Mouse (Mus musculus) thymus, adult 2 months (tissue): ENCODE measurements around the gene Twf1.

ENCODE experiments used
- CTCF ChIP-seq: fragments of 200-500 bp; IDR thresholded peaks from 2 replicates; pipeline ENCODE4 v1.5.1; 2012; ENCODE audit warnings: mild to moderate bottlenecking, control low read depth, low read length, moderate library complexity, borderline replicate concordance; ENCODE audit not compliant: control insufficient read depth, poor library complexity, insufficient read depth; ENCODE audit errors: extremely low read depth
- POLR2A ChIP-seq: fragments of 200-500 bp; IDR thresholded peaks from 2 replicates; pipeline ENCODE4 v1.6.1; 2012; ENCODE audit warnings: mild to moderate bottlenecking, low read length, control low read depth, moderate library complexity; ENCODE audit not compliant: control insufficient read depth, poor library complexity, insufficient read depth; ENCODE audit errors: extremely low read depth

DNA sequence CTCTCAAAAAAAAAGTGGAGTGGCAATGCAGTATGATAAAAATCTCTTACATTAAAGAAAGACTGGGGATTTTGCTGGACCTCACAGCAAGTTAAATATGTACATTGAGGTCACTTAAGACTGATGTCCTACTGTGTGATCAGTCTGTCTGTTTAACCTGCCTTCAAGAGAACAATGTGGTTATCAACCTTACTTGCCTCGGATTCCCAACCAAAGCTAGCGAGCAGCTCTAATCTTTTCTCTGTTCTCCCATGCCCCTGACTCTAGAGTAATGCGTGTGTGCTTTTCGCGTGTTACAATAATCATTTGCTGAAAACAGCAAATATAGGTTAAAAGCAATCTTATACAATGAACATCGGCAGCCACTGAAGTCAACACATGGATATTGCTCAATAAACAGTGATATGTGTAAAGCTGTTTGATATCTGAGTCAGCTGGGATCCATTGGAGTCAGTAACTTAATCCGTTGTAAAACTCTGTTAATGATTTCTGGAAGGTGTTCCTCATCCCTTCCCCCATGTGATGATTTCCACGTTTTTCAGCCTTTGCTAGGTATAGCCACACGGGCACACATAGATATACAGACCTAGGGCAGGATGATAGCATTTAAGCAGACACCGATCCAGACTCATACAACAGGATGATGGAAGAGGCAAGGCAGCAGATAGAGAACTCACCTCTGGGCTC, 21.1 kb downstream of the Twf1 start:
- TF ChIP-seq CTCF (no peak), POLR2A (no peak)
